Mouse (Mus musculus) effector memory CD4-positive, alpha-beta T cell, adult 7 months (primary cell): Measurements from ENCODE around the gene Cdca7. TPM values are rescaled to one million over a fixed set of nuclear protein-coding genes. Genes with fewer than 3 reads are reported as not detected.

Experiments
- polyA plus RNA-seq: library from polyadenylated mRNA; unstranded; fragments of 100-300 nt; shearing (Covaris generic); gene quantifications from one replicate; pipeline ENCODE4 v1.2.1, GENCODE M21; 2017

Gene Cdca7
- polyA plus RNA-seq: 6.6 TPM

DNA sequence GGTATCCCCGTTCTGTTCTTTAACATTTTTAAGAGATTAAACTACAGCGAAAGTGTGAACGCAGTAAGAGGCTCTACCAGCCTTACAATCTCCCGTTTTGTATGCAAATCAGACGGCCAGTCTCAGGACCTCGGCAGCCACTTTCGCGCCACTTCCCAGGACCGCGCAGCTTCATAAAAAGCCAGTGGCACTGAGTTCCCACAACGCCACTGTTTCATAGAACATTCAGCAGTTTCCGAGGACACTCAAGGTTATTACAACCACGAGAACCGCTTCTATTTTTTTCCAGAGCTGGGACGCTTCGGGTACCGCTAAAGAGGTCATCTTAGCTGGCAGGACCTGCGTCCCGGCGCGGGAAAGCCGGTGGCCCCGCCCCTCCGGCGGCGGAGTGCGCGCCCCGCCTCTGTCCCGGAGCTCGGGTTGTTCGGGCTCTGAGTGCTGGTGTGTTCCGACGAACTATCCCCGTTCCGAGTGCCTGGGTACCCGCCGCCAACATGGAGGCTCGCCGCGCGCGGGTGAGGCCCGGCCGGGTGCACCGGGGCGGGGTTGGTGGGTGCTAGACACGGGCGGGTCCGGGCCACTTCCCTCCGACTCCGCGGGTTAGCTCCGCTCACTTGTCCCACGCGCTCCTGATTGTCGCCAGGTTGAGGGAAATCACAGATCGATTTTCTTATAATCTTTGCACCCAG lies at the start of gene Cdca7:
TSS of gene Cdca7 (plus strand) at position 363 of the 689 bp plus-strand sequence.

Other genes starting within 250 kb of the Cdca7 start
- gene Map3k20, start 190.5 kb upstream of the Cdca7 start, polyA plus RNA-seq: 0.48 TPM